Mouse (Mus musculus) CD8-positive naive resting alpha-beta T cell, adult 2 months (primary cell): Measurements from ENCODE around the gene Ptprf.

Experiments
- DNase-seq, 2 experiments: peaks; one replicate each; pipeline ENCODE4 v3.0.0; 2022; ENCODE audit warnings: low read depth in 2 of 2, low spot score in 2 of 2

Ptprf gene

DNA sequence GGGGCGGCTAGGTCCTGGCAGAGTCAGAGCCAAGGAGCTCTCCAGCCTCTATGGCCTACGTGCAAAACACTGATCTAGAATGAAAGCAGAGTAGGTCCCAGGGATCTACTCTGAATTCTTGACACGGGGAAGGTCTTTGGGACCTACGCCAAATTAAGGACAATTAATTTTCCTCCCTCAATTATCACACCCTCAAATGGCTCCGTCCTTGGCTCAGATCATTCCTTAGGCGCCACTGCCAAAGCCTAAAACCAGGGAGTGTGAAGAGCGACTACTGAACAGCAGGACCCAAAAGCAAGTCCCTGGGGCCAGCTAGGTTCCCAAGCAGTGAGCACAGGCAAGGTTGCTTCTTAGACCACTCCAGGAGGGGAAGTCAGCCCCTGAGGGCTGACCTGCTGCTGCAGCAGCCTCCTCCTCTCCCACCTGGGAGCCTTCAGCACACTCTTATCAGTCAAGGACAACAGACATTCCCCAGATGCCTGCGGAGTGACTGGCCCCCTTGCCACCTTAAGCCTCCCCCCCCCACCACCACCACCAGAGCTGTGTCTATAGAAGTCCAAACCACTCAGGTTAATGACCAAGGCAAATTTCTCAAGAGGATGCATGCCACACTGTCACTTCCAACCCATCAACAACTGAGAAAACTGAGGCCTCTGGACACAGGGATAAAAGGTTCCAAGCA, 31.3 kb downstream of the Ptprf start:
- DNase-seq: no peak

- no peak for DNase-seq
These were observed 33.2 kb downstream of the Ptprf start for GRCm38 (mm10) chr4:118257977-118258376.

DNA sequence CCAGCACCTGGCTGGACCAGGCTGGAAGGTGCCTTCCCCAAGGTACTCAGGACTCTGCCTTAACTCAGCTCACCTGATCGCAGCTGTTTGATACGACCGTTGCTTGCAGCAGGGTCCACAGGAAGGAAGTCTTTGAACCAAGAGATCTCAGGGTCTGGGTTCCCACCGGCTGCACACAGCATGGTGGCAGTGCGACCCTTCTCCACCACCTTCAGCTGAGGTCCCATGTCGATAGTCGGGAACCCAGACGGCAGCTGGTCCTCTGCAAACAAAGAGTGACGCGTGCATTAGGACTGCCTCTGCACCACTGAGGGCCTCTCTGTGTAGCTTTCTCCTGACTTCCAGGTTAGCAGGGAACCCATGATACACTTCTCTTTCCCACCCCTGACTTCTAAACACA, 33.8 kb downstream of the Ptprf start:
- DNase-seq: no peak

DNA sequence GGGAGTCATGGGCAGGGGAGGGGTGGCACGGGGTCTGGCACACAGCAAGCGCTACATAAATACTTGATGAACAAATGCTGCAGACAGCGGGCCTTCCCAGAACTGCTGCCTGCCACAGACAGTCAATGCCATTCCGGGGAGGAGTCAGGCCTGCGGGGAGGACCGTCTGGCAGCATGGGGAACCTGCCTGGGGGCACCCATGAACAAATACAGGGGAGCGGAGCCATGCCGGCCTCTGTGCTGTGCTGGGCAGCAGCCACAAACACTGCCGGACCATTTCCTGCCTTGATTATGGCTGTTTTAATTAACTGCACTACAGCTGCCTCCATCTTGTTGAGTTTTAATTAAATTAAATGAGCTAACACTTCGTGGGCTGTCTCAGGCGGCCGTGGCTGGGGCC, 35.0 kb downstream of the Ptprf start:
- no peak for DNase-seq

GRCm38 (mm10) chr4:118254953-118255352, 36.3 kb downstream of the Ptprf start:
- DNase-seq: no peak

GRCm38 (mm10) chr4:118247323-118247722, 43.9 kb downstream of the Ptprf start:
- DNase-seq: no peak

GRCm38 (mm10) chr4:118245847-118246246, 45.4 kb downstream of the Ptprf start:
- DNase-seq: no peak

GRCm38 (mm10) chr4:118243791-118244190, 47.4 kb downstream of the Ptprf start:
- no peak for DNase-seq

GRCm38 (mm10) chr4:118243298-118243697, 47.9 kb downstream of the Ptprf start:
- DNase-seq: no peak

DNA sequence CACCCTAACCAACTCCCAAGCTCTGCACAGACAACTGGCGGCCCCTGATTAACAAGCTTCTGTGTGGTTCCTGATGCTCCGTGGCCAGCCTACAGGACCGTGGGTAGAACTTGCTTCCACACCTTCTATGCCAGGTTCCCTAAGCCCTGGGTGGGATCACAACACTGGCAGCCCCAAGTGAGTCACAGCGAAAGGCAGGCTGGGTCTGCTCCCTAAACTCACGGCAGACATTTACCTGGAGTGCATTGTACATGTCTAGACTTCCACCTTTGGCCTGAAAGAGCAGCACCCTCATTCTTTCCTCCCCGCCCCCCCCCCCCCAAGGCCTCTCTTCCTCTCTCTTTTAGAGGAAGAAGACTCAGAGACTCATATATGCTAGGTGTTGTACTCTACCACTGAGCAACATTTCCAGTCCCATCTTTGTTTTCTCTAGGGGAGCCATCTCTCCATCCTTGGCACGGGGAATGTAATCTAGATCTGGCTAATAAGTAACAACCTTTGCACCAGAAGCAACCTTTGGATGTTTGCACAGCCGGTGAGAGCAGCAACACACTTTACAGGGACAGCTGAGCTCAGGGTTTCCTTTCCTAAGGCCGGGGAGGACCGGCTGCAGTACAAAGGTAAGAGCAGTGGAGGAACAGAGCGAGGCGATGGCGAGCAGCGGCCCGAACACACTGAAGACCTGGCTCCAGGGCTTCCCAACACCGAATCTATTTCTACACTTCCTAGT, 51.1 kb downstream of the Ptprf start:
- DNase-seq: no peak

DNA sequence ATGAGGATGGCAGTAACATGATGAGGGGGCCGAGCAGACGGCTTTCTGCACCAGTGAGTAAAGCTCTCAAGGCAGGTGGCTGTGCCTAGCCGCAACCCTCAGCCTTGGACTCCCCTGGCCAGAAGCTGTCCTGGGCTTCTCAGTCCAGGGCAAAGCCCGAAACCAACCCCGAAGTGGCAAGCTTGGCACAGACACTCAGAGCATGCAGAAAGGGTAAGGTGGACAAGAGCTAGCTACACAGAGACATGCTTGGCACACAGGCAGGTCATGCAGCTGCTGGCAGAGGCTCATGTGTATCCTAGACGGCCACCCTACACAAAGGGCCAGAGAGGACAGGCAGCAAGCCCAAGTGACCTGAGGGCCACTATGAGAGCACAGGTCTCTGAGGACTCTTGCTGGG, 52.5 kb downstream of the Ptprf start:
- no peak for DNase-seq

GRCm38 (mm10) chr4:118236871-118237270, 54.3 kb downstream of the Ptprf start:
- DNase-seq: no peak

DNA sequence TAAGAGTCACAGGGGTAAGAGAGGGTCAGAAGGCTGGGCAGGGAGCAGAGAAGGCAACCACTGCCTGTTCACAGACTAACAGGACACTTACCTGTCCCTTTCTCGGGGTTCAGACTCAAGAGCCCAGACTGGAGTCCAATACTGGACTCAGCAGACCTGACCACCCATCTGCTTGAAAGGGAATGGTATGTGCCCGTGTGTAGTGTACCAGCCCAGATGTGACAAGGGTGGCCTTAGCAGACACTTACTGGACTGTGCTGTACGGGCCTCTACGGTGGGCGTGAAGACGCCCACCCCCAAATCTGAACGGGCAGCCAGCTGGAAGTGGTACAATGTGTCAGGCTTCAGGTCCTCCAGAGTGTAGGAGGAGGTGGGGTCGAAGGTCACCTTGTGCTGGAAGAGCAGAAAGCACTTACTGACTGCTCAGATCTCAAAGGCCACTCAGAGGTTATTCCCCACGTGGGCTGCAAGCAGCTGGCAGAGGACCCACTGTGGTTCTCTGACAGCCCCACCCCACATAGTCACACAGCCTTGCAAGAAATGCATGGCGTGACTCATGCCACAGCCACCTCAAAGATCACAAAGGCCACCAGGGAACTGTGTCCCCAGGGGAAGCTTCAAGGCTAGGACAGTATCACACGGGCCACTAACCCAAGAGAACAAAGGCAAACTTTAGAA, 56.4 kb downstream of the Ptprf start:
- no peak for DNase-seq

- no peak for DNase-seq
These were observed 57.3 kb downstream of the Ptprf start for GRCm38 (mm10) chr4:118233886-118234285.

DNA sequence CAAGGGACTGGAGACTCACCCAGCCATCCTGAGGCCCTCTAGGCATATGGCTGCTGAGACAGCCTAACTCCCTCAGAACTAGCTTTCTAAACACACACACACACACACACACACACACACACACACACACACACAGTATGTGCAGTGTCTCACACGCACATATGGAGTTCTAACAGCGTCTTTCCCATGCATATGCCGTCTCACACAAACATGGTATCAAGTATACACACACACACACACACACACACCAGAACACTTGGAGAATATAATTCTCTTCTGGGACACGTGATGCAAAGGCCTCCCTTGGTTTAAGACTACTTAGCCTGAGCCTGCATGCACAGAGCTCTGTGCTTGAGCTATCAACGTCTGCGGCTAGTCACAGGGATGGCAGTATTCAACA, 59.3 kb downstream of the Ptprf start:
- no peak for DNase-seq

DNA sequence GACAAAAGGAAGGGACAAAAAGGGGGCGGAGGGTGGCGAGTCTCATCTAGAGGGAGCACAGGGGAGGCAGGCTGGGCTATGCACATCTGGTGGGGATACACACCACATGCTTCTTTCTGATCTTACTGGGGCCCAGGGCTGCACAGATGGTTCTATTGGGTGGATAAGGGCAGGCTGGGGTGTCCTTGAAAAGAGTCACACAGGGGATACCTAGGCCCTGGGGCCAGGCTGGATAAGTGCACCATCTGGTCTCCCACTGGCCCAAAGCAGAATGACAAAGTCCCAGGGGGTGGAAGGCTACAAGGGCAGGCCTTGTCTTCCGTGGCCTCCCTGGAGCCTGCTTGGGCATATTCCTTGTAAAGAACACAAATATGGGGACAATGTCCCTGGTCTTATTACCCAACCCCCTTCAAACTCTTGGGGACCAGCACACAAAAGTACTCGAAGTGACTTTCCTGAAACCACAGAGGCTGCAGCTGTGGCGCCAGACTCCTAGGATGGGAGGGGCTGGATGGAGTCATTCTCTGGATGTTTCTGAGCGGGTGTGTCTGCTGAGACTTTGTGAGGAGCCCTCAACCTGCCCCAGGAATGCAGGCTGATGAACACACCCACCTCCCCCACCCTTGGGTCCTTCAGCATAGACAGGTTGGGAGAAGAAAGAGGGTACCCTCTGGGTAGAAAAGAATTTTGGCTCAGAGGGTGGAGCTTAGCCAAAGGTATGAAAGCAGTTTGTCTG, 62.0 kb downstream of the Ptprf start:
- DNase-seq: no peak

DNA sequence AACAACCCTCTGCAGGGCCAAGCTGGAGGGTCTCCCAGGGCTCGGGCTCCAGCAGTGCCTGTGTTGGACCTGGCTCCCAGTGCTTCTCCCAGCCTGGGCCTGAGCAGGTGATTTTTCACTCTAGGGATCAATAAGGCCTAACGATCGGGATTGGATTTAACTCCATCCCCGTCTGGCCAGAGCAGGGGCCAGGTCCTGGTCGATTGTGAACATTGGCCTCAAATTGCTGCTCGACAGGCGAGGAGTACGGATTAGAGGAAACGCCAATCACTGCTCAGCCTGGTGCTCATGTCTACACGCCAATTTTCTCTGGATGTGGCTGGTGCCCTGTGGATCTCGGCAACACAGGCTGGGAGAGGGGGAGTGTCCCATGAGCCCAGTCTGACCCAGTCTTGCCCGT, 63.8 kb downstream of the Ptprf start:
- no peak for DNase-seq

GRCm38 (mm10) chr4:118221261-118221660, 69.9 kb downstream of the Ptprf start:
- DNase-seq: no peak

GRCm38 (mm10) chr4:118220756-118221155, 70.4 kb downstream of the Ptprf start:
- no peak for DNase-seq

DNA sequence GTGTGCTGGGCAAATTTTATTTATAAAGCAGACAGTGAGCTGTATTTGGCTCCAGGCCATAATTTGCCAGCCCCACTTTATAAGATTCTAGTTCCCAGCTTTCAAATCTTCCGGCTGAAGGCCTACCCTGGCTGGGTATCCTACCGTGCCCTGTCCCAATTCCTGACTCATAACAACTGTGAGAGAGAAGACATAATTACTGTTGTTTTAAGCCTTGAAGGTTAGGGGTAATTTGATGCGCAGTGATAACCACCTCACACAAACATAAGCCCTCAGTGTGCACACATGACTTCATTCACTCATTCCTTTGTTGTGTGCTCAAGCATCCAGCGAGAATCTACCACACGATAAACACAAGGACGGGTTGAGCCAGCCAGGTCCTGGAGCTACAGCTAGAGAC, 71.7 kb downstream of the Ptprf start:
- DNase-seq: no peak

DNA sequence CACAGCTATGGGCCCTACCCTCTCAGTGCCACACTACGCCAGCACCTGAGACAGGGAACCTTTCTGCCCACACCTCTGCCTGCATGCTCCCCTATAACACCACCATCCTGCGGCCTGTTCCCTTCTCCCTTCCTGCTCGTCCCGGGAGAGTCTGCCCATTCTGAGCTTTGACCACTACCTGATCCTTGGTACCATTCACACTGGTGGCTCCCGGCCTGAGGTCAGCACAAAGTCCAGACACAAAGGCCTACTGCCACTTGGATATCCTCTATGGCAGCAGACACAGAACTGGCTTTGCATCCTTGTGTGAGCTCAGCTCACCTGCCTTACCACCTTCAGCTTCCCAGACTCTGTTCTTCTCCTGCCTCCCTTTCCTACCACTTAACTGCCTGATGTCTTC, 72.7 kb downstream of the Ptprf start:
- no peak for DNase-seq
